Mouse (Mus musculus): ENCODE results near the gene Prmt2.

GRCm38 (mm10) chr10:76225944-76226343 is 11.7 kb downstream of the Prmt2 start:
- no peak for TF ChIP-seq CTCF (IDR thresholded peaks at IDR 0.05; ENCODE audit: borderline replicate concordance, extremely low read depth, insufficient read depth, insufficient read length)
- TF ChIP-seq POLR2A (IDR thresholded peaks at IDR 0.05; ENCODE audit: borderline replicate concordance, extremely low read depth, insufficient read depth, insufficient read length, poor library complexity, severe bottlenecking), result no peak

Measured in brain, embryonic 14.5 days (tissue).